7 mouse cellular contexts compared by ENCODE assay signal in the genomic region with DNA sequence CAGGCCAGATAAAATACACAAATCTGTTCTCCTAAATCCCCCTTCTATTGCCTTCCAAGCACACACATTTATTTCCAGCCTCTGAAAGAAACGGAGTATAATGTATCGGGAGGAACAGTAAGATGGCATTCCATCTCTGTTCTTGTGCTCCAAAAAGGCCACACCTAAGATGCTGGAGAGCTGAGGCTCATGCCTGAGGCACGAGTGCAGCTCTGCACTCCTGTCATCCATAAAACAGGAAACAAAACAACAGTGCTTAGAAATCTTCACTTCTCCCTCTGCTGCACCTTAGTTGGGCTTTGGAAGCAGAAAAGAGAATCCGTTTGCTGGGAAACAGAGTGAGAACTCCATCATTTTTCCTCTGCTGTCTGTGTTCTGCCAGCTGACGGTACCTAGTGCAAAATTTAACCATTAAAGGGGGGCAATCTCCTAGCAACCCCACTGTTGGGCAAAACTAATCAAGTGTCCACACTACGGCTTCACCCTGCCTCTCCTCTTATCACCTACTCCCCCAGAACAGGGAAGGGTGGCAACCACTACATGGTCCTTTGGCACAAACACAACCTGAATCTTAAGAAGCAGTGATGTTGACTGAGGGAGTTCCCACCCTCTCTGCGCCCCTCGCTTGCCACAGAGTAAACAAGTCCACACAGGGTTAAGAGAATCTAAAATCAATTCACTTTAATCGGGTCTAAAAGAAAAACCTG.
A peak's percentile ranks its signal among the peaks of the same experiment; 100 is the strongest.
DNase-seq lines count a peak whose midpoint lies in the region; ATAC-seq lines count a peak whose summit lies in the region.

No protein-coding gene starts in this region.

- H3K36me3 ChIP-seq in embryonic facial prominence, embryonic 13.5 days, result no peaks in the 10 kb centered on the region
- H3K36me3 ChIP-seq in limb, embryonic 11.5 days (ENCODE audit: control insufficient read depth, insufficient read depth, low read length), result no peaks in the 10 kb centered on the region
- no peaks in the 10 kb centered on the region for H3K36me3 ChIP-seq in neural tube, embryonic 14.5 days (ENCODE audit: control insufficient read depth, insufficient read depth, low read length)

- intact Hi-C loops in left cerebral cortex, postnatal 25 days (cut with DNase I), result loop anchor here (5.0 to 10.0 kb wide), 2 partner anchors 46 to 223 kb away; no protein-coding TSS in a partner anchor
- intact Hi-C loops in left cerebral cortex, postnatal 4 days (cut with DNase I), result no loop called here

- 7% methylated on average over 9 of the region's 9 CpGs for WGBS in embryonic facial prominence, embryonic 13.5 days
- WGBS in limb, embryonic 11.5 days, result 16% methylated on average over 9 of the region's 9 CpGs
- WGBS in neural tube, embryonic 14.5 days, result 5% methylated on average over 9 of the region's 9 CpGs

- peak; percentile 40 to 47 for DNase-seq in left cerebral cortex, postnatal 25 days (ENCODE audit: low spot score in 2 of 2)
- no peak for DNase-seq in left cerebral cortex, postnatal 4 days
- peak; percentile 56 for DNase-seq in limb, embryonic 11.5 days (ENCODE audit: low spot score)
- no peak for DNase-seq in right cerebral cortex, postnatal 36 days (ENCODE audit: low spot score in 2 of 2)
- DNase-seq in adrenal gland, adult (ENCODE audit: inconsistent age in 2 of 2, low spot score in 1 of 2), result no peak

- ATAC-seq in embryonic facial prominence, embryonic 13.5 days (ENCODE audit: insufficient number of reproducible peaks, insufficient read depth, low FRiP score, low TSS enrichment, low read depth), result no peak
- ATAC-seq in limb, embryonic 11.5 days (ENCODE audit: insufficient number of reproducible peaks, low FRiP score, low TSS enrichment, low read depth), result no peak
- ATAC-seq in neural tube, embryonic 14.5 days (ENCODE audit: low read depth), result peak; percentile 54

- H3K9me3 ChIP-seq in embryonic facial prominence, embryonic 13.5 days, result no peaks in the 10 kb centered on the region
- H3K9me3 ChIP-seq in limb, embryonic 11.5 days (ENCODE audit: control insufficient read depth, low read length), result no peaks in the 10 kb centered on the region
- H3K9me3 ChIP-seq in neural tube, embryonic 14.5 days (ENCODE audit: control insufficient read depth, low read length), result no peaks in the 10 kb centered on the region

- H3K4me2 ChIP-seq in embryonic facial prominence, embryonic 13.5 days, result peak overlapping the region; percentile 76
- peak overlapping the region; percentile 63 for H3K4me2 ChIP-seq in limb, embryonic 11.5 days (ENCODE audit: low read depth, severe bottlenecking)
- H3K4me2 ChIP-seq in neural tube, embryonic 14.5 days (ENCODE audit: low read depth, low read length), result peak overlapping the region; percentile 68

- H3K9ac ChIP-seq in embryonic facial prominence, embryonic 13.5 days, result peak overlapping the region; percentile 71
- peak overlapping the region; percentile 69 for H3K9ac ChIP-seq in limb, embryonic 11.5 days (ENCODE audit: low read length)
- H3K9ac ChIP-seq in neural tube, embryonic 14.5 days (replicated peaks; ENCODE audit: low read depth, low read length), result peak overlapping the region; percentile 74

- peak overlapping the region; percentile 79 for H3K27ac ChIP-seq in embryonic facial prominence, embryonic 13.5 days
- H3K27ac ChIP-seq in limb, embryonic 11.5 days (replicated peaks; ENCODE audit: low read depth, low read length), result peak overlapping the region; percentile 5; the same call in 1 of the 2 replicates
- H3K27ac ChIP-seq in neural tube, embryonic 14.5 days (ENCODE audit: low read depth, low read length), result peak overlapping the region; percentile 94

- H3K4me3 ChIP-seq in embryonic facial prominence, embryonic 13.5 days, result peak overlapping the region; percentile 52
- H3K4me3 ChIP-seq in limb, embryonic 11.5 days (ENCODE audit: low read depth, low read length), result peak overlapping the region; percentile 41
- H3K4me3 ChIP-seq in neural tube, embryonic 14.5 days (ENCODE audit: low read depth, low read length), result peak overlapping the region; percentile 50

- H3K4me1 ChIP-seq in embryonic facial prominence, embryonic 13.5 days, result peaks cover 13% of the 10 kb centered on the region
- no peaks in the 10 kb centered on the region; the same call in 1 of the 2 replicates for H3K4me1 ChIP-seq in limb, embryonic 11.5 days (ENCODE audit: control insufficient read depth, insufficient read depth, low read length)
- H3K4me1 ChIP-seq in neural tube, embryonic 14.5 days (ENCODE audit: control insufficient read depth, insufficient read depth, low read length), result peaks cover 22% of the 10 kb centered on the region

- no peaks in the 10 kb centered on the region for H3K27me3 ChIP-seq in embryonic facial prominence, embryonic 13.5 days
- H3K27me3 ChIP-seq in limb, embryonic 11.5 days (ENCODE audit: control insufficient read depth, insufficient read depth, low read length), result no peaks in the 10 kb centered on the region
- no peaks in the 10 kb centered on the region for H3K27me3 ChIP-seq in neural tube, embryonic 14.5 days (ENCODE audit: control insufficient read depth, insufficient read depth, low read length)

Comparison
In these comparisons a context has a peak if more than half of its experiments do, and no peak if none do; other contexts are left out.
1. DNase-seq: peak in left cerebral cortex, postnatal 25 days (2 of 2) and limb, embryonic 11.5 days (single experiment); none in left cerebral cortex, postnatal 4 days (single experiment), right cerebral cortex, postnatal 36 days (0 of 2) and adrenal gland, adult (0 of 2).
2. H3K27ac ChIP-seq: peak in every context shown above with its lines; median percentile 94 in neural tube, embryonic 14.5 days; 79 in embryonic facial prominence, embryonic 13.5 days; 5 in limb, embryonic 11.5 days.
3. Peak in every context shown above with its lines, with median percentiles within 50 percentile points of each other: H3K4me2 ChIP-seq, H3K4me3 ChIP-seq and H3K9ac ChIP-seq.